Mouse (Mus musculus): ENCODE results near the gene Pak2. TPM values are rescaled to one million over a fixed set of nuclear protein-coding genes. Genes with fewer than 3 reads are reported as not detected.

Gene Pak2
- polyA plus RNA-seq (2016; fragmentation: Nextera tagmentation; extraction: Ambion mirVana): 17.7 and 18.3 TPM in 2 replicates

DNA sequence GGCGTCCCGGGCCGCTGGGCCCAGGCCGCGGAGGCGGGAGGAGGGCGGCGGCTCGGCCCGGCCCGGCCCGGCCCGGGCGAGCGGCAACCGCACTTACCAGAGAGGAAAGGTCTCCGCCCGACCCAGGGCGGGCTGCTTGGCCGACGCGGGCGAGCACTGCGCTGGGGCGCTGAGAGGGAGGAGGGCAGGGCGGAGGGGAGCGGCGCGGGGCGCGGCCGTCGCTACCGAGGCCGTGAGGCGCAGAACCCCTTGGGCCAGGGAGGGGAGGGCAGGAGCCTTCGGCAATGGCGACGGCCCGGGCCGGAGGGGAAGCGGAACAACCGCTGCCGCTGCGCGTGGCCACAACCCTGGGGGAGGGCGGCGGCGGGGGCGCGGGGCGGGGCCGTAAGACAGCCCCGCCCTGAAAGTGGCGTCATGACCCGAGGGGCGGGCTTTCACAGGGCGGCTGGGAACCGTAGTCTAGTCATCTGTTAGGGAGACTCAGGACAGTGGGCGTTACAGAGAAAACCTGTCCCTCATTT is at the start of gene Pak2:
Gene Pak2 (minus strand): TSS at position 352 of the 521 bp plus-strand sequence.
- H3K4me2 ChIP-seq: peak within 1 kb of the TSS; percentile 71
- ATAC-seq: peak; percentile 96
- peaks cover 27% of the 10 kb centered on the region for H3K4me1 ChIP-seq
- H3K4me3 ChIP-seq: peak within 1 kb of the TSS; percentile 92
- 0 out of 2 replicates have a peak, but pooled peaks cover 4% of the 10 kb centered on the region for H3K36me3 ChIP-seq
- H3K9ac ChIP-seq: peak within 1 kb of the TSS; percentile 98
- H3K27me3 ChIP-seq (replicated peaks): no peaks in the 10 kb centered on the region
- H3K9me3 ChIP-seq (replicated peaks): no peaks in the 10 kb centered on the region
- peak within 1 kb of the TSS; percentile 98 for H3K27ac ChIP-seq
- whole genome bisulfite sequencing (ENCODE audit: insufficient replicate concordance): 1% methylated on average over 59 of the region's 60 CpGs

DNA sequence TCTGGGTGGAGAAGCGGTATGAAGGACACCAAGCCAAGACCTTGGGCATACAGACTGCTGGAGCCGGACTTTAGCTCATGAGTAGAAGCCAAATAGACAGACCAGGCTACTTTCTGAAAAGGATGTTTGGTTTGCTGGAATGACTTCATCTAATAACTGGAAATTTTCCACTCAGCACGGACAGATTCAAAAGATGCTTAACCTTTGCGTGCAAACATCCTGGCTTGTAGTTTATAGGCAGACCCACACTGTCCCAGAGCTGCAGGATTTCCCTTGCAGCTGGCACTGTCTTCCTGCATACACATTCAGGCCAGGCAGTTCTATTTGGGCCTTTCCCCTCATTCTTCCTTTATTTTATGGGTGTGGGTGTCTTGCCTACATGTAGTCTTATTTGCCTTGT is 47.9 kb upstream of the Pak2 start:
- 75% methylated on average over 4 of the region's 4 CpGs for WGBS (ENCODE audit: insufficient replicate concordance)
- Histone ChIP-seq H3K27me3 (replicated peaks) (no peaks in the 10 kb centered on the region), H3K4me1 (peaks cover 23% of the 10 kb centered on the region), H3K9me3 (replicated peaks) (no peaks in the 10 kb centered on the region), H3K27ac (no peak overlapping the region), H3K4me2 (no peak overlapping the region), H3K36me3 (no peaks in the 10 kb centered on the region), H3K9ac (no peak overlapping the region), H3K4me3 (no peak overlapping the region)
- ATAC-seq: no peak

DNA sequence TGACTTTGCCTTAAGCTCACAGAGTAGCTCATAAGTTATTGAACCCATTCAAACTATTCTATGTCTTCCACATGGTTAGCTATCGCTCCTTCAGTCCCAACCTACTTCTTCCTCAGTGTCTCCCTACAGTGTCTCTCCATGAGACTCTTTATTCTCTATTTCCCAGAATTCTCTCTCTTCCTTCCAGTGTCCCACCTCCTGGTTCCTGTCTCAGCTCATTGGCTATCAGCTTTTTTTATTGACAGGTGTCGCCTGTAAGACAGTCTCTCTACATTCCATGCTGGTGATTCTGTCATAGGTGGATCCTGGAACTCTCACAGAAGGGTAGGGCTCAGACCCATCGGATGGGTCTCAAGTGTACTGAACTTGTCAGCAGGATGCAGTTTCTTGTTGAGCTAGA is 46.2 kb upstream of the Pak2 start:
- H3K27ac ChIP-seq: no peak overlapping the region
- H3K9ac ChIP-seq: no peak overlapping the region
- peaks cover 12% of the 10 kb centered on the region for H3K4me1 ChIP-seq
- no peaks in the 10 kb centered on the region for H3K36me3 ChIP-seq
- no peak overlapping the region for H3K4me3 ChIP-seq
- 70% methylated on average over 3 of the region's 3 CpGs for WGBS (ENCODE audit: insufficient replicate concordance)
- no peak overlapping the region for H3K4me2 ChIP-seq
- no peak for ATAC-seq
- H3K27me3 ChIP-seq (replicated peaks): no peaks in the 10 kb centered on the region
- H3K9me3 ChIP-seq (replicated peaks): no peaks in the 10 kb centered on the region

DNA sequence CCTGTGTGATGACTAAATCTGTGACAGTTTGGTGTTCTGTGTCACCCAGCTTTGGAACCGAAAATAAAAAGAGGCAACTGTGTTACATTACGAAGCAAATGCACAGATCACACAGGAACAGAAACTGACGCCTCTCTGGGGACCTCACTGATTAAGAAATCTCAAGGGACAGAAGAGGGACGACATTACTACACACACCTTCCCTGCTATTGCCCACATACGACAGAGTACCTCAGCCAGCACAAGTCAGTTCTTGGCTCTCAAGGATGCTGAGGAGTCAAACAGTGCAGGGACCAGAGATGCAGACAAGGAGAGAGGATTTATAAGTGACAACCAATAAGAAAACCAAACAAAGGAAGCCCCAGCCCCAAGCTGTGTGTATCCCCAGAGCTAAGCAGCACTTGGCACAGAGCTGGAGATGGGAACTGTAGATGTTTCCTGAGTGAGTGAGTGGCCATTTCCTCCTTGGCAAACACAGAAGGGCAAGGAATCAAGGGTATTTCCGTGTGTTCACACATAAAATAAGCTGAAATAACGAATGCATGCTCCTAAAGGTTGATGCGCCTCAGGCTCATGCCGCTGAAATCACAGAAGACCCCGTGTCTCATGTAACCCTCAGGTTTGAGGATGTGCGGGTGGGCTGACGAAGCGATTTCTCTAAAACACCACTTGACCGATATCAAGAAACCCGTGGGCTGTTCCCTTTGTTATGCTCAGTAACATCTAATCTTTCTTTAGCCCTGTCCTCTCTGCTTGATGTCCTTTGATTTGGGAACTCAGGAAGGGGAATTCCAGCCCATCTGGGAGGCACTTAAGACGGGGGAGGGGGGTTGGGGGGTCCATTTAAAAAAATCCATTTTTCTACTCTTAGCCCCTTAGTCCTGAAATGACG is 45.5 kb upstream of the Pak2 start:
- no peaks in the 10 kb centered on the region for H3K27me3 ChIP-seq (replicated peaks)
- H3K4me3 ChIP-seq: no peak overlapping the region
- no peak overlapping the region for H3K9ac ChIP-seq
- H3K27ac ChIP-seq: no peak overlapping the region
- ATAC-seq: no peak
- H3K4me2 ChIP-seq: no peak overlapping the region
- H3K36me3 ChIP-seq: no peaks in the 10 kb centered on the region
- 50% methylated on average over 17 of the region's 17 CpGs for WGBS (ENCODE audit: insufficient replicate concordance)
- H3K9me3 ChIP-seq (replicated peaks): no peaks in the 10 kb centered on the region
- H3K4me1 ChIP-seq: peaks cover 7% of the 10 kb centered on the region

DNA sequence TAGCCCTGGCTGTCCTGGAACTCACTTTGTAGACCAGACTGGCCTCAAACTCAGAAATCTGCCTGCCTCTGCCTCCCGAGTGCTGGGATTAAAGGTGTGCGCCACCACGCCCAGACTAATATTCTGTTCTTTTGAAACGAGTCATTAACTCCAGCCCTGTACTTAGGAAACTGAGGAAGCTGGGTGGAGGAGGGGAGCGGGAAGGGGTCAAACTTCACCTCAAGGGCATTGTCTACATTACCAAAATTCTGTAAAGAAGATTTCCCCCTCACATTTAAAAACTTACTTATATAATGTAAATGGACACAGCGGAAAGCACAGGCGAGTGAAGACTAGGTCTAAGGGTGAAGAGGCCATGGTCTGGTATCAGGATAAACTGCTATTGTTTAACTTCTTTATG is 44.9 kb upstream of the Pak2 start:
- H3K4me3 ChIP-seq: no peak overlapping the region
- H3K4me1 ChIP-seq: peaks cover under 1% of the 10 kb centered on the region; the same call in 1 of the 2 replicates
- no peaks in the 10 kb centered on the region for H3K36me3 ChIP-seq
- H3K4me2 ChIP-seq: no peak overlapping the region
- WGBS (ENCODE audit: insufficient replicate concordance): 79% methylated on average over 7 of the region's 7 CpGs
- H3K27me3 ChIP-seq (replicated peaks): no peaks in the 10 kb centered on the region
- no peak overlapping the region for H3K9ac ChIP-seq
- ATAC-seq: no peak
- H3K27ac ChIP-seq: no peak overlapping the region
- H3K9me3 ChIP-seq (replicated peaks): no peaks in the 10 kb centered on the region

DNA sequence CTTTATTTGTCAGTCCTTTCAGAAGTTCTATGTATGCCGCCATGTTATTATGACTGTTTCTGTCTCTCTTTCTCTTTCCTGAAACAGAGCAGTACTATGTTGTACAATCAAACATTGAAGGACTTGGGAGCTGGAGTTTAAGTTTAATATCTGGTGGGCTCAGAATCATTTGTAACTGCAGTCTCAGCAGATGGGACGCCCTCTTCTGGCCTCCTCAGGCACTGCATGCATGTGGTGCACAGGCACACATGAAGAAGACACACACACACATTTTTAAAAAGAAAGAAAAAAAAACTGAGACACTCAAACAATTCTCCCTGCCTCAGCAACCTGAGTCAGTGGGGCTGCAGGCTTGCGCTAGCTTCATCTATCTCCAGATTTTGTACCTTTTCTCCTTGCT is 41.3 kb upstream of the Pak2 start:
- no peak overlapping the region for H3K27ac ChIP-seq
- H3K4me3 ChIP-seq: no peak overlapping the region
- no peaks in the 10 kb centered on the region for H3K27me3 ChIP-seq (replicated peaks)
- 73% methylated on average over 3 of the region's 3 CpGs for WGBS (ENCODE audit: insufficient replicate concordance)
- no peak overlapping the region for H3K4me2 ChIP-seq
- no peaks in the 10 kb centered on the region for H3K36me3 ChIP-seq
- no peak for ATAC-seq
- H3K9me3 ChIP-seq (replicated peaks): no peaks in the 10 kb centered on the region
- H3K4me1 ChIP-seq: peaks cover 12% of the 10 kb centered on the region
- H3K9ac ChIP-seq: no peak overlapping the region

DNA sequence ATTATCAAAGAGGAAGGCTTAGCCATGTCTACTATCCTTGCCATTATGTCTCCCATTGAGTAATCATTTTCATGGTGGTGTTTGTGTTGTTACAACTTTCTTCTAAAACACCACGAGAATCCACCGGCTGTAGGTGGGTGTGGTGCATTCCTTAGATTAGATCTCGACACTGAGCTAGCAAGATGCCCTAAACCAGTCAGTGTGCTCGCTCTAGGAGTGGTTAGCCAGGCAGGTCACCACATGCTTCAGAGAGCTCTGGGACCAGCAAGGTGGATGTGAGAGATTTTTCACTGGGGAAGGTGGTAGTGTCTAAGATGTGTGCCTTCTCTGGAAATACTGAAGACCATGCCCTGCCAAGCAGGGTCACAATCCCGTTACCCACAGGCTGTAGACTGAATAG is 37.0 kb upstream of the Pak2 start:
- H3K9me3 ChIP-seq (replicated peaks): no peaks in the 10 kb centered on the region
- peak overlapping the region; percentile 70 for H3K4me2 ChIP-seq
- no peak for ATAC-seq
- no peaks in the 10 kb centered on the region for H3K27me3 ChIP-seq (replicated peaks)
- no peak overlapping the region for H3K9ac ChIP-seq
- H3K27ac ChIP-seq: no peak overlapping the region
- H3K4me3 ChIP-seq: no peak overlapping the region
- peaks cover 42% of the 10 kb centered on the region for H3K4me1 ChIP-seq
- H3K36me3 ChIP-seq: no peaks in the 10 kb centered on the region
- whole genome bisulfite sequencing (ENCODE audit: insufficient replicate concordance): 24% methylated on average over 5 of the region's 5 CpGs

DNA sequence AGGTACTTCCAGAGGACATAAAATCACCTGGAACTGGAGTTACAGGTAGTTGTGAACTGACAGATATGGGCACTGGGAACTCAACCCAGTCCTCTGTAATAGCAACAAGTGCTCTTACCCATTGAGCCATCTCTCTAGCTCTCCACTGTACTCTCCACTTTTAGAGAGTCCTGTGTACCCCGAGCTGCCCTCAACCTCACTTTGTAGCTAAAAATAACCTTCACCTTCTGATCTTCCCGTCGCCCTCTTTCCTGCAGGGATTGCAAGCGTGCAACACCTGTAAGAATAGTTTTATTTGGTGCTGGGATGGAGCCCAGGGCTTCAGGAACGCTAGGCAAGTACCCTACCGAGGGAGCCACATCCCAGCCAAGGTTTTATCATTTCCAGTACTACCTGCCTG is 36.6 kb upstream of the Pak2 start:
- Histone ChIP-seq H3K4me1 (peaks cover 42% of the 10 kb centered on the region), H3K36me3 (no peaks in the 10 kb centered on the region), H3K9me3 (replicated peaks) (no peaks in the 10 kb centered on the region), H3K27ac (no peak overlapping the region), H3K4me2 (peak overlapping the region; percentile 70), H3K4me3 (no peak overlapping the region), H3K9ac (no peak overlapping the region), H3K27me3 (replicated peaks) (no peaks in the 10 kb centered on the region)
- ATAC-seq: no peak
- whole genome bisulfite sequencing (ENCODE audit: insufficient replicate concordance): 31% methylated on average over 6 of the region's 6 CpGs

DNA sequence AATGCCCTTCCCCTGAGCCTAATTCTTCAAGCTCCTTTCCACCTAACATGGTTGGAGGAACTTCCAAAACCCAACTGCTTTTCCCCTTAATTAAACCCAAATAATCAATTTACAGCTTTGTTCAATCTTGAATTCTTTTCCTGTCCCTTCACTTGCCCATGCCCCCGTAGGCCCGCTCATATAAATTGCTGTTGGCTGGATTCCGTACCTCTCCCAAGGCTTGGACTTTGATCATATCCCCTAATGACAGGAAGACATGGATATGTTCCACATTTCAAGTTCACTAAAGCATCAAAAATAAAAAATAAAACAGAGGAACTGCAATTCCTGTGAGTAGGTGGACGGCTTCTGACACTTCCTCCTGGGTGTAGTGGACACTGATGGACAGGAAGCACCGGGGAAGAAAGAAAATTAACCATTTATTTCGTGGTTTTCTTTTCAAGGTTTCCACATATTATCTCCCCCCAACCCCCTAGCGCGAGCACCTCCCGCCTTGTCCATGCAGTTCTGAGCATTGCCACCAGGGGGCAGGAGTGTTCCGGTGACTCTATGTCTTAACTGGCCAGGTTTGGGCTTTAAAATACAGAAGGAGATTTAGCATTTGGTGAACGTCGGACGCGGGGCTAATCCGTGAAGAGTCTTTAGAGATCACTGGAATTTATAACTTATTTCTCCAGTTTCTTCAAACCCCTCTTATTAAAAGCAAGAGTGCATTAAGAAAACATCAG is 36.0 kb upstream of the Pak2 start:
- no peak; the same call in 1 of the 2 replicates for ATAC-seq
- Histone ChIP-seq H3K9ac (no peak overlapping the region), H3K4me3 (no peak overlapping the region), H3K27me3 (replicated peaks) (no peaks in the 10 kb centered on the region), H3K36me3 (0 out of 2 replicates have a peak, but pooled peaks cover 2% of the 10 kb centered on the region), H3K27ac (no peak overlapping the region), H3K9me3 (replicated peaks) (no peaks in the 10 kb centered on the region), H3K4me2 (peak overlapping the region; percentile 70), H3K4me1 (peaks cover 42% of the 10 kb centered on the region)
- 18% methylated on average over 15 of the region's 15 CpGs for WGBS (ENCODE audit: insufficient replicate concordance)

DNA sequence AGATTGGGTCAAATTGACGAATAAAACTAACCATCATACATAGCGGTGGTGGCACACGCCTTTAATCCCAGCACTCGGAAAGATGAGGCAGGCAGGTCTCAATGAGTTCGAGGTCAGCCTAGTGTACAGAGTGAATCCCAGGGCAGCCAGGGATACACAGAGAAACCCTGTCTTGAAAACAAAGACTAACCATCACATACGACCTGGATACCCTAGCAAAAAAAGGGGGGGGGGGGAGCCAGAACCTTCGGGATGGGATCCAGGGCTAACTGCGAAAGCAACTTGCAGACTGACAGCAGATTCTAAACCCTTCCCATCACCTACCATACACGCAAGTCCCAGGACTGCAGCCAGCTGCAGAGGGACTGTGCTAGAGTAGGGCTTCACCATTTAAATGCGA is 35.3 kb upstream of the Pak2 start:
- no peaks in the 10 kb centered on the region for H3K27me3 ChIP-seq (replicated peaks)
- H3K4me3 ChIP-seq: no peak overlapping the region; the same call in 1 of the 2 replicates
- peaks cover 42% of the 10 kb centered on the region for H3K4me1 ChIP-seq
- 81% methylated on average over 10 of the region's 10 CpGs for WGBS (ENCODE audit: insufficient replicate concordance)
- no peak overlapping the region for H3K9ac ChIP-seq
- no peak overlapping the region for H3K27ac ChIP-seq
- H3K9me3 ChIP-seq (replicated peaks): no peaks in the 10 kb centered on the region
- peak overlapping the region; percentile 70 for H3K4me2 ChIP-seq
- no peak for ATAC-seq
- H3K36me3 ChIP-seq: 0 out of 2 replicates have a peak, but pooled peaks cover 2% of the 10 kb centered on the region

DNA sequence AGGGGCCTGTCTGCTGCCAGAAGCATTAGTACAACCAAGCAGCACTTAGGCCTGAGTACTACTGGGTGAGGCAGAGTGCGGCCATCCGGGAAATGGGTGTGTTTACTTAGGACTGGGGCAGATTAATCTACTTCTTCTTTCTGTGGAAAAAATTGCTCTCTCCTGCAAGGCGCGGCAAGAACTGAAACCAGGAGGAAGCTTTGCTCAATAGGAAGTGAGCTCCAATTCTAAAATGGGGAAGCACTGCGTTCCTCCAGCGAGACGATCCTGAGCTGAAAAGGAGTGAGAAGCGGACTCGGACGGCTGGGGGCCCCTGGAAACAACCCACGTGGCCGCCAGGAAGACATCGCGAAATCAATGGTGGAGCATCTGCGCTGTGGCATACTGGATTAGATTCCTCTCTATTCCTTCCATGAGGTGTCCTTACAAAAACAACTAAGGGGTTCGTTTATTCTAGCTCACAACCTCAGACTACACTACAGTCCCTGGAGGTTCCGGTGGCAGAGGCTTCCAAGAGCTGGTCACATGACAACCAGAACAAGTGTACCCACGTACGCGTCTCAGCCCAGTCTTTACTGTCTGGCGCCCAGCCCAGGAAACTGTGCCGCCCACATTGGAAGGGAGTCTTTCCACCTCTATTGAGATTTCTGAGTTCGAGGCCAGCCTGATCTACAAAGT is 34.5 kb upstream of the Pak2 start:
- H3K27me3 ChIP-seq (replicated peaks): no peaks in the 10 kb centered on the region
- H3K9me3 ChIP-seq (replicated peaks): no peaks in the 10 kb centered on the region
- H3K36me3 ChIP-seq: 0 out of 2 replicates have a peak, but pooled peaks cover 2% of the 10 kb centered on the region
- H3K9ac ChIP-seq: peak overlapping the region; percentile 49; the same call in 1 of the 2 replicates
- H3K4me2 ChIP-seq: peak overlapping the region; percentile 70
- H3K4me1 ChIP-seq: peaks cover 42% of the 10 kb centered on the region
- 12% methylated on average over 23 of the region's 23 CpGs for WGBS (ENCODE audit: insufficient replicate concordance)
- peak; percentile 74 for ATAC-seq
- H3K4me3 ChIP-seq: peak overlapping the region; percentile 44
- H3K27ac ChIP-seq: peak overlapping the region; percentile 66
